Comparison of ENCODE assay signal across 28 mouse cellular contexts in the genomic region with DNA sequence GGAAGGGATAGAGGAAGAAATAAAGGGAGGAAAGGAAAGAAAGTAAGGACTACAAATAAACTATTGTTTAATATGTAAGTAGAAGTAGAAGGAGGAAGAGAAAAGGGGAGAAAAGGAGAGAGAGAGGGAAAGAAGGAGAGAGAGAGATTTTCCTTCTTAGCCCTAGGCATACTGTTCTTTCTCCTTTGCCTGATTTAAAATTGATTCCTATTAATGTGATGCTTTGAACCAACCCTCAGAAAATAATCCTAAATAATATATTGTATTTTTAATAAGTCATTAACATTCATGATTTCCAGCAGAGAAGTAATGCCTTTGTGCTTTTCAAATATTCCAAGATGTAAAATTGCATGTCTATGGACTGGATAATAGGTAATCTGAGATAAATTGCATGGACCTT.
"Had no signal": no experiment of that assay in that cellular context is flagged by ENCODE, and none has a peak within 500 bp of the region (broad histone marks: within the 10 kb centered on the region; RNA-seq: fewer than 3 reads in every experiment).

No protein-coding gene starts in this region.

- H3K4me2 ChIP-seq: embryonic facial prominence, embryonic 12.5 days; embryonic facial prominence, embryonic 13.5 days; embryonic facial prominence, embryonic 15.5 days; forebrain, embryonic 12.5 days; forebrain, embryonic 13.5 days; forebrain, embryonic 15.5 days had no signal

- H3K27me3 ChIP-seq: embryonic facial prominence, embryonic 12.5 days; embryonic facial prominence, embryonic 13.5 days; embryonic facial prominence, embryonic 15.5 days; forebrain, embryonic 12.5 days; forebrain, embryonic 13.5 days; forebrain, embryonic 15.5 days had no signal

- H3K36me3 ChIP-seq: embryonic facial prominence, embryonic 10.5 days; embryonic facial prominence, embryonic 12.5 days; embryonic facial prominence, embryonic 13.5 days; embryonic facial prominence, embryonic 15.5 days; forebrain, embryonic 10.5 days; forebrain, embryonic 12.5 days; forebrain, embryonic 15.5 days had no signal

- ATAC-seq: forebrain, embryonic 13.5 days; forebrain, embryonic 14.5 days; forebrain, embryonic 15.5 days; forebrain, embryonic 16.5 days; forebrain, postnatal 0 days had no signal

- DNase-seq: cerebellum, adult 2 months; cerebellum, adult 8-10 months; cerebellum, adult 9-10 months; cerebellum, adult 9-11 months; cerebellum, postnatal 10 days; cerebellum, postnatal 14 days; cerebellum, postnatal 25 days; cerebellum, postnatal 36 days; embryo, embryonic 11 days; forebrain, postnatal 0 days; gastrocnemius, adult 2 months; gastrocnemius, postnatal 10 days; gastrocnemius, postnatal 14 days; gastrocnemius, postnatal 25 days; gastrocnemius, postnatal 36 days; heart, adult 11 months; heart, adult 18-20 months had no signal

- H3K4me1 ChIP-seq: embryonic facial prominence, embryonic 10.5 days; embryonic facial prominence, embryonic 12.5 days; embryonic facial prominence, embryonic 13.5 days; embryonic facial prominence, embryonic 15.5 days; forebrain, embryonic 10.5 days; forebrain, embryonic 12.5 days; forebrain, embryonic 13.5 days; forebrain, embryonic 15.5 days had no signal

- H3K9ac ChIP-seq: embryonic facial prominence, embryonic 12.5 days; embryonic facial prominence, embryonic 13.5 days; embryonic facial prominence, embryonic 15.5 days; forebrain, embryonic 12.5 days; forebrain, embryonic 13.5 days; forebrain, embryonic 15.5 days; forebrain, postnatal 0 days had no signal

- H3K9me3 ChIP-seq: embryonic facial prominence, embryonic 10.5 days; embryonic facial prominence, embryonic 12.5 days; embryonic facial prominence, embryonic 13.5 days; embryonic facial prominence, embryonic 15.5 days; forebrain, embryonic 10.5 days; forebrain, embryonic 12.5 days; forebrain, embryonic 13.5 days; forebrain, embryonic 15.5 days had no signal

- H3K27ac ChIP-seq: embryonic facial prominence, embryonic 10.5 days; embryonic facial prominence, embryonic 12.5 days; embryonic facial prominence, embryonic 13.5 days; embryonic facial prominence, embryonic 15.5 days; forebrain, embryonic 10.5 days; forebrain, embryonic 12.5 days; forebrain, embryonic 13.5 days; forebrain, embryonic 15.5 days; gastrocnemius, adult 2 months had no signal

- H3K4me3 ChIP-seq: embryonic facial prominence, embryonic 10.5 days; embryonic facial prominence, embryonic 12.5 days; embryonic facial prominence, embryonic 13.5 days; embryonic facial prominence, embryonic 15.5 days; erythroblast, embryonic 14.5 days; forebrain, embryonic 10.5 days; forebrain, embryonic 12.5 days; forebrain, embryonic 13.5 days; forebrain, embryonic 15.5 days; gastrocnemius, adult 2 months had no signal
